Mouse (Mus musculus): Measurements from ENCODE around the gene Tead1.

- no peak for TF ChIP-seq CTCF (IDR thresholded peaks at IDR 0.05; ENCODE audit: low read depth)
- no peak for TF ChIP-seq EP300 (IDR thresholded peaks at IDR 0.05; ENCODE audit: low read depth)
These were observed 64.7 kb downstream of the Tead1 start for GRCm38 (mm10) chr7:112743621-112744395.

Measured in liver, postnatal 0 days (tissue).